Mouse (Mus musculus) testis, adult 2 months (tissue): ENCODE data around the gene Vmn1r55.

Experiments used
- CTCF ChIP-seq: fragments of 200-500 bp; IDR thresholded peaks from 2 replicates; pipeline ENCODE4 v1.5.1; 2012; ENCODE audit warnings: low read depth, mild to moderate bottlenecking, inconsistent platforms, low read length, moderate library complexity; ENCODE audit not compliant: control insufficient read depth, insufficient read depth, insufficient replicate concordance
- POLR2A ChIP-seq: fragments of 200-500 bp; IDR thresholded peaks from 2 replicates; pipeline ENCODE4 v1.6.1; 2012; ENCODE audit warnings: low read depth, mild to moderate bottlenecking, inconsistent platforms, low read length, moderate library complexity; ENCODE audit not compliant: control insufficient read depth

GRCm38 (mm10) chr7:5080010-5080751 is 69.3 kb downstream of the Vmn1r55 start, which contains the start of gene Epn1:
- no peak for TF ChIP-seq CTCF
- TF ChIP-seq POLR2A = peak; percentile 74
